Mouse (Mus musculus) midbrain, postnatal 0 days (tissue): ENCODE results near the gene Ccnjl. TPM values are rescaled to one million over a fixed set of nuclear protein-coding genes. Genes with fewer than 3 reads are reported as not detected.
A peak's percentile ranks its signal among the peaks of the same experiment; 100 is the strongest.

ENCODE experiments used
- ATAC-seq: fragments of 200-750 bp; cut with Nextera tagmentation; 2 replicates; pipeline ENCODE4 v1.8.0; 2017; ENCODE audit warnings: moderate number of reproducible peaks, mild to moderate bottlenecking, moderate TSS enrichment, moderate library complexity; ENCODE audit not compliant: low FRiP score
- DNase-seq: peaks from one replicate; pipeline ENCODE4 v3.0.0-alpha.2; 2015; ENCODE audit warnings: low spot score
- H3K27ac ChIP-seq: fragments of 300-500 bp; sonication (generic); 2 replicates; pipeline ENCODE4 v1.5.1; 2014; ENCODE audit warnings: low read depth, mild to moderate bottlenecking, low read length, mixed read lengths
- H3K27me3 ChIP-seq: fragments of 300-500 bp; sonication (generic); 2 replicates; pipeline ENCODE4 v1.6.1; 2014; ENCODE audit warnings: low read length, control low read depth, mixed read lengths; ENCODE audit not compliant: insufficient read depth
- H3K36me3 ChIP-seq: fragments of 300-500 bp; sonication (generic); 2 replicates; pipeline ENCODE4 v1.6.1; 2014; ENCODE audit warnings: low read length, control low read depth, mixed read lengths; ENCODE audit not compliant: insufficient read depth
- H3K4me1 ChIP-seq: fragments of 300-500 bp; sonication (generic); 2 replicates; pipeline ENCODE4 v1.6.1; 2014; ENCODE audit warnings: mild to moderate bottlenecking, control low read depth, antibody characterized with exemption, low read length, mixed read lengths; ENCODE audit not compliant: insufficient read depth
- H3K4me2 ChIP-seq: fragments of 300-500 bp; sonication (generic); 2 replicates; pipeline ENCODE4 v1.6.1; 2014; ENCODE audit warnings: low read depth, mild to moderate bottlenecking, low read length, mixed read lengths; ENCODE audit not compliant: poor library complexity, severe bottlenecking
- H3K4me3 ChIP-seq: fragments of 300-500 bp; sonication (generic); 2 replicates; pipeline ENCODE4 v1.5.1; 2014; ENCODE audit warnings: low read depth, mild to moderate bottlenecking, low read length, moderate library complexity
- H3K9ac ChIP-seq: fragments of 300-500 bp; sonication (generic); replicated peaks from 2 replicates; pipeline ENCODE4 v1.6.1; 2014; ENCODE audit warnings: mild to moderate bottlenecking, low read length, moderate library complexity, mixed read lengths; ENCODE audit not compliant: poor library complexity, severe bottlenecking
- H3K9me3 ChIP-seq: fragments of 300-500 bp; sonication (generic); 2 replicates; pipeline ENCODE4 v1.6.1; 2016; ENCODE audit warnings: low read length, control low read depth
- CTCF ChIP-seq: IDR thresholded peaks from 2 replicates; pipeline ENCODE4 v1.5.1; 2016; ENCODE audit warnings: antibody characterized with exemption, mild to moderate bottlenecking
- WGBS: fragments of 180-500 bp; shearing (Covaris S2); extraction: QIAGEN DNeasy Blood & Tissue Kit; methylation state at CpG from one replicate; pipeline ENCODE4 v1.1.7; 2014; 5-methylcytosine and 5-hydroxymethylcytosine counted together
- polyA plus RNA-seq: library from polyadenylated mRNA; unstranded; fragments of >200 nt; fragmentation: Nextera tagmentation; extraction: Ambion mirVana; gene quantifications from 2 replicates; pipeline ENCODE4 v1.2.1, GENCODE M21; 2015
- total RNA-seq: library from RNA; depleted of rRNA; stranded (reverse); fragments of >200 nt; gene quantifications from 2 replicates; pipeline ENCODE4 v1.2.3, GENCODE M21; 2014

The Ccnjl gene
- total and polyA plus RNA-seq, 2 experiments from 2014 or later, result 2.2 to 3.1 TPM

DNA sequence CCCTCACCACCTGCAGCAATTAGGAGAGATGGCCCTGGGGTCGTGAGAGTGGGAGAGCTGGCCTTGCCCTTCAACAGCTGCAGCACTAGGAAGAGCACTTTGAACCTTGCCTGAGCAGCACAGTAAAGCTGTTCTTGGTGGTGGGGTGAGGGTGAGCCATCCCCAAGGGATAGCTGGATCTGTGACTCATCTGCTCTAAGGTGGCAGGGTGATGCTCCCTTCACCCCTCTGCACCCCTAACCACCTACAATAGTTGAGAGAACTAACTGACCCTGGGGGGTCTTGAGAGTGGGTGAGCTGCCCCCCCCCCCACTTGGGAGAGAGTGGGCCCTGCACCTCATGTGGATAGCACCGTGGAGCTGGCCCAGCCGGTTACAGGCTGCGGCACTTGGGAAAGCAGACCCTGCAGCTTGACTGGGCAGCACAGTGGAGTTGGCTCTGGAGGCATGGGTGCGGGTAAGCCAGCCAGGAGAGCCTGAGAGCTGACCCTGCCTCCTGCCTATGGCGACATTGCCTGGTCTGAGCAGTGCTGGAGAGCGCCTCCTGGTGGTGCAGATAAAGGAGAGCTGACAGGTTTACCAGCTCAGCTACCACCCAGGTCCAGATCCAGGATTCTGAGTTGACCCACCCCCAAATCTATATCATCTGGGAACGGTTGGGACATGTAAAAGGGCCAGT, 12.1 kb upstream of the Ccnjl start:
- peak; percentile 50 for DNase-seq
- no peak; the same call in 1 of the 2 replicates for ATAC-seq
- H3K4me1 ChIP-seq, result no peaks in the 10 kb centered on the region
- no peak overlapping the region for H3K4me3 ChIP-seq
- H3K36me3 ChIP-seq, result no peaks in the 10 kb centered on the region
- no peak overlapping the region for H3K9ac ChIP-seq
- H3K4me2 ChIP-seq, result no peak overlapping the region
- no peaks in the 10 kb centered on the region for H3K9me3 ChIP-seq
- peak; percentile 58 for TF ChIP-seq CTCF
- no peak overlapping the region for H3K27ac ChIP-seq
- 46% methylated on average over 8 of the region's 8 CpGs for WGBS
- H3K27me3 ChIP-seq, result no peaks in the 10 kb centered on the region

DNA sequence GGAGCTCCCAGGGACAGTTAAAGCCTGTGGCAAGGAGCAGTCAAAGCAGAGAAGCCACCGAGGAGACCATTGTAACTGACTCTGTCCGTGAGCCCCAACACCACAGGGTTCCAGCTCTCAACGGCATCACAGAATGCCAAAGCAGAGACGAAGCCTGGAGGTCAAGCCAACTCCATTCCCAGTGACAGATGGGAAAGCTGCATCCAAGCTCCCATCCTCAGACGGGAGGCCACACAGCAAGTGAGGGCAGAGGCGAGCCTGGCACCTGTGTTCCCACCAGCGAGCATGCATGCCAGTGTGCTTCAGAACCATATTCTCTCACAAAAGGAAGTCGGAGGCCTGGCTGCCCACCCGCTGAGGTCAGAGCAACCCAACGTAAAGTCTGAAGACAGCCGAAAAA, 10.9 kb upstream of the Ccnjl start:
- H3K36me3 ChIP-seq, result no peaks in the 10 kb centered on the region
- H3K9me3 ChIP-seq, result no peaks in the 10 kb centered on the region
- H3K4me3 ChIP-seq, result no peak overlapping the region
- DNase-seq (peak; percentile 45), ATAC-seq (no peak)
- no peak overlapping the region for H3K27ac ChIP-seq
- TF ChIP-seq CTCF, result no peak
- H3K27me3 ChIP-seq, result no peaks in the 10 kb centered on the region
- H3K4me1 ChIP-seq, result no peaks in the 10 kb centered on the region
- no peak overlapping the region for H3K9ac ChIP-seq
- WGBS, result 77% methylated on average over 11 of the region's 11 CpGs
- H3K4me2 ChIP-seq, result no peak overlapping the region

DNA sequence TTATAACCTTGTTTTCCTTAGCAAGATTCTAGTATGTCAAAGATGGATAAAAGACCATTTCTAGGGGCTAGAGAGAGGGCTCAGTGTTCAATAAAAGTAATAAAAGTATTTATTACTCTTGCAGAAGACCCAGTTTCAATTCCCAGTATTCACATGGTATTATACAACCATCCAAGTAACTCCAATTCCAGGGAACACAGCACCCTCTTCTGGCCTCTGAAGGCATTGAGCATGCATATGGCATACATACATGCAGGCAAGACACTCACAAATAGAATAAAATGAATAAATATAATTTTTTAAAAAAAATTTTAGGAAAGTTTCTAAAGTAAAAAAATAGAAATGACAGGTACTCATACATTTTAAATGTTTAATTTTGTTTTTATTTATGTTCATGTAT, 10.5 kb upstream of the Ccnjl start:
- Histone ChIP-seq H3K4me2 (no peak overlapping the region), H3K27me3 (no peaks in the 10 kb centered on the region), H3K9me3 (no peaks in the 10 kb centered on the region), H3K36me3 (no peaks in the 10 kb centered on the region), H3K4me1 (no peaks in the 10 kb centered on the region), H3K9ac (no peak overlapping the region), H3K27ac (no peak overlapping the region), H3K4me3 (no peak overlapping the region)
- TF ChIP-seq CTCF, result peak; percentile 35
- ATAC-seq, result no peak
- no peak for DNase-seq

DNA sequence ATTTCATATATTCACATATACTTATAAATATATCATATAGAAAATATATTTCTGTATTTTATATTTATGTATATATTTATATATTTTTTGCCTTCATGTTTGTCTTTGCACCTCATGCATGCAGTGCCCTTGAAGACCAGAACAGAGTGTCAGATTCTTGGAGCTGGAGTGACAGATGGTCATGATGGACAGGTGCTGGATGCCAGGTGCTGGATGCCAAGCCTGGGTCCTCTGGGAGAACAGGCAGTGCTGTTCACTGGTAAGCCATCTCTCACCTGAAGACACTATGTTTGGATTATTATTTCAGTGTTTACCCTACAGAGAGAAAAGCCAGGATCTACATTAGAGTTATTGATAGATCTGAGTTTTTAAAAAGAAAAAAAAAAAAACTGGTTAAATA, 9.8 kb upstream of the Ccnjl start:
- Histone ChIP-seq H3K27me3 (no peaks in the 10 kb centered on the region), H3K27ac (no peak overlapping the region), H3K4me3 (no peak overlapping the region), H3K36me3 (no peaks in the 10 kb centered on the region), H3K4me1 (no peaks in the 10 kb centered on the region), H3K9me3 (no peaks in the 10 kb centered on the region), H3K9ac (no peak overlapping the region), H3K4me2 (no peak overlapping the region)
- DNase-seq, result peak; percentile 46
- TF ChIP-seq CTCF, result no peak
- ATAC-seq, result no peak

DNA sequence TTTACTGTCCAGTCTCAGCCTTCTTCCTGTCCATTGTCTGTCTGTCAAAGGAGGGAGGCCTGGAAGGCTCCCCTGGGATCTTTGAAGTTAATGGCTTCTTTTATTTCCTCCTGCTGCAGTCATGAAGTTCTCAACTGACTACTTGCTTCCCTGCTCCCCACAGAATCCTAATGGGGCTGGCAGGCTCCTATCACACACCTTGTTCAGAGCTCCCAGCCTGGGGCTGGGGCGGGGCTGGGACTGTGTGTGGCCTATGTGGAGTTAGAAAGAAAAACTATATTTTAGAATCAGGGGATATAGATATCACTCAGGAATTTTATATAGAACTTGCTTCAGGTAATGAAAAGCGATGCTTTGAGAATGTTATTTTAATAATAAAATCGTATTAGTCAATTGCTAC, 8.1 kb upstream of the Ccnjl start:
- TF ChIP-seq CTCF, result no peak
- H3K4me2 ChIP-seq, result no peak overlapping the region
- H3K9ac ChIP-seq, result no peak overlapping the region
- no peak overlapping the region for H3K4me3 ChIP-seq
- ATAC-seq (no peak), DNase-seq (no peak)
- 78% methylated on average over 3 of the region's 3 CpGs for WGBS
- no peaks in the 10 kb centered on the region for H3K9me3 ChIP-seq
- no peaks in the 10 kb centered on the region for H3K27me3 ChIP-seq
- H3K36me3 ChIP-seq, result no peaks in the 10 kb centered on the region
- H3K4me1 ChIP-seq, result no peaks in the 10 kb centered on the region
- H3K27ac ChIP-seq, result no peak overlapping the region

DNA sequence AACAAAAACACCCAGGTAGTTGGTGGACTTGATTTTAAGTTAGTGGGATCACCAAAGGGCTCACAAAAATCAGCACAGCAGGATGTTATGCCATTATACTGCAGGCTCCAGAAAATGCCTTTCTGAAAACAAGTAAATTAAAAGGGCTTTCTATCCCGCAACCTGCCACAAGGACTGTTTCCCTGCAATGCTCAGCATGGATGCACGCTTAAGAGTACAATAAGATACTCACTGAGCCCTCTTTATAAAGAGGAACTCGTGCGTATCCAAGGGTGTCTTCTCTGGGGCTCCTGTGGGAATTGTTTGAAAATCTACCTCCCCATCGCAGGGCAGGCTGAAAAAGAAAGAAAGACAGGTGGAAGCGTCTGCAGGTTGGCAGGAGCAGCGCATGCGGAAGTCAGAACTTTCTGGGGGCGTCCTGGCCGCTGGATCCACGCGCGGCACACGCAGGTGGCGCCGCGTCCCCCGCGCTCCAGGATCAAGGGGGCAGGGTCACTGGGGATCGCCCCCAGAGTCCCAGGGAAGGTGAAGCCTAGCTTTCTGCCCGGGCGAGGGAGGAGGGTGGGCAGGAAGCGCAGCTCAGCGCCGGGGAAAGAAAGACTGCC, 404 bp upstream of the Ccnjl start:
- Histone ChIP-seq H3K4me2 (peak overlapping the region; percentile 98), H3K9ac (peak overlapping the region; percentile 61), H3K27ac (peak overlapping the region; percentile 62; the same call in 1 of the 2 replicates), H3K36me3 (no peaks in the 10 kb centered on the region), H3K4me3 (peak overlapping the region; percentile 80), H3K27me3 (no peaks in the 10 kb centered on the region), H3K4me1 (no peaks in the 10 kb centered on the region), H3K9me3 (no peaks in the 10 kb centered on the region)
- under 1% methylated on average over 20 of the region's 25 CpGs for WGBS
- peak; percentile 54 for DNase-seq
- ATAC-seq, result peak; percentile 50; the same call in 1 of the 2 replicates
- TF ChIP-seq CTCF, result peak; percentile 64
